Mouse (Mus musculus): Measurements from ENCODE around the gene Map1b. TPM values are rescaled to one million over a fixed set of nuclear protein-coding genes. Genes with fewer than 3 reads are reported as not detected.

Gene Map1b
- polyA plus RNA-seq, 1 experiment: 81.3 TPM

GRCm38 (mm10) chr13:99384555-99385203 is 131.7 kb downstream of the Map1b start:
- TF ChIP-seq POLR2A (IDR thresholded peaks at IDR 0.05; ENCODE audit: low read depth, low read length) (no peak), CTCF (IDR thresholded peaks at IDR 0.05; ENCODE audit: borderline replicate concordance, insufficient read depth, low read length) (no peak)
- peaks cover 11% of the 10 kb centered on the region for H3K4me1 ChIP-seq (ENCODE audit: control insufficient read depth, insufficient read depth, low read length)
- no peak overlapping the region for H3K4me3 ChIP-seq (ENCODE audit: insufficient read depth, low read length)
- peak overlapping the region; percentile 96 for H3K27ac ChIP-seq (ENCODE audit: insufficient read depth, low read length)

GRCm38 (mm10) chr13:99382373-99382772 is 134.0 kb downstream of the Map1b start:
- peaks cover 11% of the 10 kb centered on the region for H3K4me1 ChIP-seq (ENCODE audit: control insufficient read depth, insufficient read depth, low read length)
- H3K27ac ChIP-seq (ENCODE audit: insufficient read depth, low read length): no peak overlapping the region
- no peak for TF ChIP-seq CTCF (IDR thresholded peaks at IDR 0.05; ENCODE audit: borderline replicate concordance, insufficient read depth, low read length)
- TF ChIP-seq POLR2A (IDR thresholded peaks at IDR 0.05; ENCODE audit: low read depth, low read length): no peak
- no peak overlapping the region for H3K4me3 ChIP-seq (ENCODE audit: insufficient read depth, low read length)

GRCm38 (mm10) chr13:99378223-99378622 is 138.1 kb downstream of the Map1b start:
- Histone ChIP-seq H3K27ac (ENCODE audit: insufficient read depth, low read length) (no peak overlapping the region), H3K4me3 (ENCODE audit: insufficient read depth, low read length) (no peak overlapping the region), H3K4me1 (ENCODE audit: control insufficient read depth, insufficient read depth, low read length) (peaks cover 6% of the 10 kb centered on the region)
- TF ChIP-seq POLR2A (IDR thresholded peaks at IDR 0.05; ENCODE audit: low read depth, low read length): no peak
- TF ChIP-seq CTCF (IDR thresholded peaks at IDR 0.05; ENCODE audit: borderline replicate concordance, insufficient read depth, low read length): no peak

- H3K4me1 ChIP-seq (ENCODE audit: control insufficient read depth, insufficient read depth, low read length): peaks cover 6% of the 10 kb centered on the region
- H3K4me3 ChIP-seq (ENCODE audit: insufficient read depth, low read length): no peak overlapping the region
- H3K27ac ChIP-seq (ENCODE audit: insufficient read depth, low read length): no peak overlapping the region
- TF ChIP-seq POLR2A (IDR thresholded peaks at IDR 0.05; ENCODE audit: low read depth, low read length) (no peak), CTCF (IDR thresholded peaks at IDR 0.05; ENCODE audit: borderline replicate concordance, insufficient read depth, low read length) (no peak)
These were observed 139.3 kb downstream of the Map1b start for GRCm38 (mm10) chr13:99377055-99377454.

GRCm38 (mm10) chr13:99375550-99375949 is 140.8 kb downstream of the Map1b start:
- no peak overlapping the region for H3K4me3 ChIP-seq (ENCODE audit: insufficient read depth, low read length)
- 0 out of 2 replicates have a peak, but pooled peaks have one; percentile 28 for TF ChIP-seq CTCF (IDR thresholded peaks at IDR 0.05; ENCODE audit: borderline replicate concordance, insufficient read depth, low read length)
- no peak for TF ChIP-seq POLR2A (IDR thresholded peaks at IDR 0.05; ENCODE audit: low read depth, low read length)
- no peak overlapping the region for H3K27ac ChIP-seq (ENCODE audit: insufficient read depth, low read length)
- H3K4me1 ChIP-seq (ENCODE audit: control insufficient read depth, insufficient read depth, low read length): peaks cover 6% of the 10 kb centered on the region

GRCm38 (mm10) chr13:99374191-99374590 is 142.1 kb downstream of the Map1b start:
- TF ChIP-seq POLR2A (IDR thresholded peaks at IDR 0.05; ENCODE audit: low read depth, low read length) (no peak), CTCF (IDR thresholded peaks at IDR 0.05; ENCODE audit: borderline replicate concordance, insufficient read depth, low read length) (no peak)
- H3K4me3 ChIP-seq (ENCODE audit: insufficient read depth, low read length): no peak overlapping the region
- peak overlapping the region; percentile 60 for H3K27ac ChIP-seq (ENCODE audit: insufficient read depth, low read length)
- peaks cover 6% of the 10 kb centered on the region for H3K4me1 ChIP-seq (ENCODE audit: control insufficient read depth, insufficient read depth, low read length)

GRCm38 (mm10) chr13:99373684-99374083 is 142.7 kb downstream of the Map1b start:
- Histone ChIP-seq H3K27ac (ENCODE audit: insufficient read depth, low read length) (no peak overlapping the region), H3K4me1 (ENCODE audit: control insufficient read depth, insufficient read depth, low read length) (peaks cover 6% of the 10 kb centered on the region), H3K4me3 (ENCODE audit: insufficient read depth, low read length) (no peak overlapping the region)
- TF ChIP-seq POLR2A (IDR thresholded peaks at IDR 0.05; ENCODE audit: low read depth, low read length) (no peak), CTCF (IDR thresholded peaks at IDR 0.05; ENCODE audit: borderline replicate concordance, insufficient read depth, low read length) (no peak)

Other genes with a start within 250 kb of the Map1b start
- gene Ptcd2, start 171.8 kb downstream of the Map1b start, polyA plus RNA-seq (2011; ENCODE audit: insufficient read length, low read depth, missing spikeins): 19.7 and 23.2 TPM in 2 replicates
- 20.8 and 26.1 TPM in 2 replicates for gene Mrps27, start 171.8 kb downstream of the Map1b start, polyA plus RNA-seq (2011; ENCODE audit: insufficient read length, low read depth, missing spikeins)

Measured in embryonic fibroblast, embryonic 13.5 days (primary cell).